Mouse (Mus musculus): ENCODE results near the gene Tuba3a. TPM values are rescaled to one million over a fixed set of nuclear protein-coding genes. Genes with fewer than 3 reads are reported as not detected.

Tuba3a gene
- total and polyA plus RNA-seq, 3 experiments: not detected

- Histone ChIP-seq H3K4me1 (ENCODE audit: control insufficient read depth in 1 of 2, insufficient read depth in 2 of 2) (no peaks in the 10 kb centered on the region), H3K27me3 (replicated peaks) (peaks cover 78% of the 10 kb centered on the region), H3K9ac (ENCODE audit: insufficient read depth, low read depth) (no peak overlapping the region), H3K36me3 (replicated peaks in 1 of 2; ENCODE audit: control insufficient read depth in 1 of 2, insufficient read depth in 1 of 2, low read length in 1 of 2) (no peaks in the 10 kb centered on the region), H3K79me2 (replicated peaks; ENCODE audit: control insufficient read depth, extremely low read depth, insufficient read depth, poor library complexity, severe bottlenecking) (no peaks in the 10 kb centered on the region), H3K27ac (ENCODE audit: insufficient read depth, low read depth) (no peak overlapping the region), H3K4me3 (replicated peaks in 1 of 3; ENCODE audit: low read depth in 2 of 3, low read length in 2 of 3, poor library complexity in 1 of 3) (no peak overlapping the region), H3K4me2 (ENCODE audit: insufficient read depth, low read depth, poor library complexity, severe bottlenecking) (no peak overlapping the region), H3K9me3 (replicated peaks; ENCODE audit: low read length) (peaks cover 5% of the 10 kb centered on the region)
- no peak for DNase-seq (ENCODE audit: extremely low read depth)
- TF ChIP-seq USF1 (IDR thresholded peaks at IDR 0.05; ENCODE audit: low read depth, low read length): no peak
- dilution Hi-C loops (cut with MboI; ENCODE audit: extremely low pct_ligation_motif_present, extremely low pct_unique_long_range_greater_than_20kb, low sequenced_read_pairs) (no loop called here), in situ Hi-C loops (cut with MboI; ENCODE audit: low pct_ligation_motif_present, low pct_unique_long_range_greater_than_20kb, low sequenced_read_pairs) (no loop called here)
Observed at GRCm38 (mm10) chr6:125309406-125309805, 23.6 kb upstream of the Tuba3a start.

- dilution Hi-C loops (cut with MboI; ENCODE audit: extremely low pct_ligation_motif_present, extremely low pct_unique_long_range_greater_than_20kb, low sequenced_read_pairs): no loop called here
- Histone ChIP-seq H3K9ac (ENCODE audit: insufficient read depth, low read depth) (no peak overlapping the region), H3K9me3 (replicated peaks; ENCODE audit: low read length) (peaks cover 5% of the 10 kb centered on the region), H3K27me3 (replicated peaks) (peaks cover 78% of the 10 kb centered on the region), H3K36me3 (replicated peaks in 1 of 2; ENCODE audit: control insufficient read depth in 1 of 2, insufficient read depth in 1 of 2, low read length in 1 of 2) (no peaks in the 10 kb centered on the region), H3K4me3 (replicated peaks in 1 of 3; ENCODE audit: low read depth in 2 of 3, low read length in 2 of 3, poor library complexity in 1 of 3) (no peak overlapping the region), H3K4me1 (ENCODE audit: control insufficient read depth in 1 of 2, insufficient read depth in 2 of 2) (no peaks in the 10 kb centered on the region), H3K27ac (ENCODE audit: insufficient read depth, low read depth) (no peak overlapping the region), H3K79me2 (replicated peaks; ENCODE audit: control insufficient read depth, extremely low read depth, insufficient read depth, poor library complexity, severe bottlenecking) (no peaks in the 10 kb centered on the region), H3K4me2 (ENCODE audit: insufficient read depth, low read depth, poor library complexity, severe bottlenecking) (no peak overlapping the region)
- in situ Hi-C loops (cut with MboI; ENCODE audit: low pct_ligation_motif_present, low pct_unique_long_range_greater_than_20kb, low sequenced_read_pairs): no loop called here
- DNase-seq (ENCODE audit: extremely low read depth): no peak
- TF ChIP-seq TCF12 (IDR thresholded peaks at IDR 0.05; ENCODE audit: low read depth, low read length) (no peak), USF2 (conservative IDR thresholded peaks at IDR 0.05; ENCODE audit: low read depth, low read length) (no peak), SMC3 (IDR thresholded peaks at IDR 0.05; ENCODE audit: low read depth, low read length) (no peak), JUND (conservative IDR thresholded peaks at IDR 0.05; ENCODE audit: low read depth, low read length) (no peak), RAD21 (IDR thresholded peaks at IDR 0.05; ENCODE audit: low read depth, low read length) (no peak), SIN3A (IDR thresholded peaks at IDR 0.05; ENCODE audit: low read length) (no peak), JUN (IDR thresholded peaks at IDR 0.05; ENCODE audit: insufficient read depth, low read depth, low read length) (no peak), MAX (IDR thresholded peaks at IDR 0.05; ENCODE audit: low read length) (no peak), MYC (IDR thresholded peaks at IDR 0.05; ENCODE audit: low read depth, low read length) (no peak), TBP (conservative IDR thresholded peaks at IDR 0.05; ENCODE audit: low read depth, low read length) (no peak), ZKSCAN1 (IDR thresholded peaks at IDR 0.05; ENCODE audit: borderline replicate concordance, low read depth, low read length) (no peak), E2F4 (IDR thresholded peaks at IDR 0.05; ENCODE audit: insufficient replicate concordance, low read depth, low read length) (no peak), MAZ (IDR thresholded peaks at IDR 0.05; ENCODE audit: low read depth, low read length) (no peak), ELF1 (IDR thresholded peaks at IDR 0.05; ENCODE audit: low read depth, low read length) (no peak), POLR2A (IDR thresholded peaks at IDR 0.05; ENCODE audit: low read depth, low read length) (no peak), GABPA (IDR thresholded peaks at IDR 0.05; ENCODE audit: insufficient replicate concordance, low read depth, low read length) (no peak), MAFK (IDR thresholded peaks at IDR 0.05; ENCODE audit: insufficient replicate concordance, low read length) (no peak), UBTF (IDR thresholded peaks at IDR 0.05; ENCODE audit: low read depth, low read length) (no peak)
Observed at GRCm38 (mm10) chr6:125308921-125309320, 23.1 kb upstream of the Tuba3a start.

Measured in CH12.LX (cell line).